Mouse (Mus musculus) G1E (cell line): ENCODE measurements around the gene Tmem131l.

Experiments
- CTCF ChIP-seq: IDR thresholded peaks from 2 replicates; pipeline ENCODE4 v1.5.1; 2012; ENCODE audit warnings: low read depth, low read length, inconsistent platforms, mixed read lengths
- GATA1 ChIP-seq: IDR thresholded peaks from 2 replicates; pipeline ENCODE4 v1.6.1; 2012; ENCODE audit warnings: borderline replicate concordance, low read length, inconsistent platforms, mixed read lengths
- POLR2AphosphoS5 ChIP-seq: IDR thresholded peaks from 2 replicates; pipeline ENCODE4 v1.6.1; 2012; ENCODE audit warnings: low read depth, low read length, inconsistent platforms; ENCODE audit not compliant: insufficient replicate concordance
- TAL1 ChIP-seq: conservative IDR thresholded peaks from 2 replicates; pipeline ENCODE4 v1.6.1; 2012; ENCODE audit warnings: low read depth, low read length, inconsistent platforms, mixed read lengths

DNA sequence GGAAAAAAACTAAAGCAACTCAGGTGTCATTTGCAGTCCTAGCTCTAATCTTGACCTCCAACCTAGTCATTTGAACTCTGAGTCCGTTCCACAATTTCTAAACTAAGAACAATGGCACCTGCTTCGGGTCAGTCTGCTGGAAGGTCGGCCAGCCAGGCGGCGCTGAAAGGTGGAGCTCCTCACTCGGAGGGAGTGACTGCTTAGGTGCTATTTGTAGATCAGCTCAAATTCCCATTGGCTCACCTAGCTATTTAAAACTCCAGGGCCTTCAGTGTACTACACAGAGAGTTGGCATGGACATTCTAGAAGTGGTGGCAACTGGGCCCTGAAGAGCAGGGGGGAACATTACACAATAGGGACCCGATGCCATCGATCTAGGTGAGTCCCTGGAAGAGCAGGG lies 86.1 kb downstream of the Tmem131l start:
- no peak for TF ChIP-seq TAL1
- no peak for TF ChIP-seq POLR2AphosphoS5
- TF ChIP-seq CTCF = no peak
- no peak for TF ChIP-seq GATA1
